Mouse (Mus musculus) spleen, adult 2 months (tissue): ENCODE measurements around the gene Psmb10. TPM values are rescaled to one million over a fixed set of nuclear protein-coding genes. Genes with fewer than 3 reads are reported as not detected.

Experiments used
- DNase-seq, 2 experiments: peaks; one replicate each; pipeline versions ENCODE4 v3.0.0 to v3.0.0-alpha.2; 2012 to 2021; ENCODE audit warnings: low spot score in 2 of 2, low read depth in 1 of 2
- H3K27ac ChIP-seq: fragments of 200-500 bp; 2 replicates; pipeline ENCODE4 v1.5.1; 2012; ENCODE audit warnings: low read length, inconsistent platforms; ENCODE audit not compliant: insufficient read depth
- H3K27me3 ChIP-seq: fragments of 200-500 bp; 2 replicates; pipeline ENCODE4 v1.6.1; 2012; ENCODE audit warnings: mild to moderate bottlenecking, moderate library complexity, low read length, inconsistent platforms; ENCODE audit not compliant: control insufficient read depth, insufficient read depth
- H3K36me3 ChIP-seq: fragments of 200-500 bp; 2 replicates; pipeline ENCODE4 v1.6.1; 2012; ENCODE audit warnings: mild to moderate bottlenecking, low read length, inconsistent platforms; ENCODE audit not compliant: control insufficient read depth, insufficient read depth
- H3K4me1 ChIP-seq: fragments of 200-500 bp; 2 replicates; pipeline ENCODE4 v1.6.1; 2011; ENCODE audit warnings: inconsistent platforms; ENCODE audit not compliant: control insufficient read depth, insufficient read depth, insufficient read length
- H3K4me3 ChIP-seq: fragments of 200-500 bp; 2 replicates; pipeline ENCODE4 v1.5.1; 2011; ENCODE audit warnings: mild to moderate bottlenecking, inconsistent platforms; ENCODE audit not compliant: insufficient read depth, insufficient read length; ENCODE audit errors: extremely low read depth
- CTCF ChIP-seq: fragments of 200-500 bp; IDR thresholded peaks from 2 replicates; pipeline ENCODE4 v1.5.1; 2011; ENCODE audit warnings: mild to moderate bottlenecking, inconsistent platforms; ENCODE audit not compliant: insufficient read depth, insufficient read length, insufficient replicate concordance; ENCODE audit errors: extremely low read depth
- POLR2A ChIP-seq: fragments of 200-500 bp; IDR thresholded peaks from 2 replicates; pipeline ENCODE4 v1.6.1; 2011; ENCODE audit warnings: low read depth, low read length, inconsistent platforms
- WGBS: fragments of 180-500 bp; shearing (Covaris S2); methylation state at CpG from one replicate; pipeline ENCODE4 v1.1.7; 2018; 5-methylcytosine and 5-hydroxymethylcytosine counted together
- polyA plus RNA-seq: library from polyadenylated mRNA; depleted of rRNA; stranded (reverse); fragments of >200 nt; gene quantifications from 2 replicates; pipeline ENCODE4 v1.2.3, GENCODE M21; 2012

Gene Psmb10
- polyA plus RNA-seq, 1 experiment: 228 TPM

- TF ChIP-seq POLR2A (no peak), CTCF (no peak)
- H3K4me1 ChIP-seq: peaks cover 6% of the 10 kb centered on the region; the same call in 1 of the 2 replicates
- no peaks in the 10 kb centered on the region for H3K27me3 ChIP-seq
- H3K36me3 ChIP-seq: no peaks in the 10 kb centered on the region
- no peak for DNase-seq
- H3K27ac ChIP-seq: no peak overlapping the region
- peak overlapping the region; percentile 16 for H3K4me3 ChIP-seq
- 23% methylated on average over 19 of the region's 19 CpGs for WGBS
Measured at GRCm38 (mm10) chr8:105966692-105967311, 28.6 kb upstream of the Psmb10 start.

GRCm38 (mm10) chr8:105965905-105966341 lies 27.7 kb upstream of the Psmb10 start, which contains the start of gene Slc12a4:
Slc12a4 (minus strand) TSS chr8:105966097.
- 2% methylated on average over 42 of the region's 47 CpGs for WGBS
- DNase-seq: peak; percentile 41 to 70

GRCm38 (mm10) chr8:105965266-105965904 lies 27.1 kb upstream of the Psmb10 start:
- H3K27me3 ChIP-seq: no peaks in the 10 kb centered on the region
- H3K4me3 ChIP-seq: peak overlapping the region; percentile 78
- peaks cover 6% of the 10 kb centered on the region; the same call in 1 of the 2 replicates for H3K4me1 ChIP-seq
- peak overlapping the region; percentile 52; the same call in 1 of the 2 replicates for H3K27ac ChIP-seq
- TF ChIP-seq POLR2A: no peak
- no peak for TF ChIP-seq CTCF
- DNase-seq: peak in 1 of 2 experiments; percentile 36
- WGBS: 4% methylated on average over 40 of the region's 40 CpGs
- no peaks in the 10 kb centered on the region for H3K36me3 ChIP-seq

More at GRCm38 (mm10) chr8:105965905-105966341, 27.7 kb upstream of the Psmb10 start, which contains the start of gene Slc12a4:
- Histone ChIP-seq H3K4me3 (peak within 1 kb of the TSS; percentile 78), H3K27ac (peak within 1 kb of the TSS; percentile 52; the same call in 1 of the 2 replicates), H3K36me3 (no peaks in the 10 kb centered on the region), H3K27me3 (no peaks in the 10 kb centered on the region), H3K4me1 (peaks cover 6% of the 10 kb centered on the region; the same call in 1 of the 2 replicates)
- TF ChIP-seq CTCF (no peak), POLR2A (peak; percentile 39; the same call in 1 of the 2 replicates)

- 78% methylated on average over 12 of the region's 12 CpGs for WGBS
- H3K4me1 ChIP-seq: peaks cover 6% of the 10 kb centered on the region; the same call in 1 of the 2 replicates
Measured at GRCm38 (mm10) chr8:105964506-105965265, 26.4 kb upstream of the Psmb10 start.

GRCm38 (mm10) chr8:105961536-105961935 lies 23.3 kb upstream of the Psmb10 start:
- peaks cover 2% of the 10 kb centered on the region; the same call in 1 of the 2 replicates for H3K4me1 ChIP-seq
- no peak overlapping the region for H3K27ac ChIP-seq
- 82% methylated on average over 10 of the region's 10 CpGs for WGBS
- H3K4me3 ChIP-seq: no peak overlapping the region
- H3K36me3 ChIP-seq: no peaks in the 10 kb centered on the region
- no peaks in the 10 kb centered on the region for H3K27me3 ChIP-seq
- DNase-seq: no peak
- TF ChIP-seq CTCF (no peak), POLR2A (no peak)

More at GRCm38 (mm10) chr8:105964506-105965265, 26.4 kb upstream of the Psmb10 start:
- TF ChIP-seq CTCF: no peak
- no peak for TF ChIP-seq POLR2A
- DNase-seq: no peak
- no peaks in the 10 kb centered on the region for H3K27me3 ChIP-seq
- no peaks in the 10 kb centered on the region for H3K36me3 ChIP-seq
- H3K27ac ChIP-seq: no peak overlapping the region
- peak overlapping the region; percentile 78; the same call in 1 of the 2 replicates for H3K4me3 ChIP-seq

- no peak overlapping the region for H3K4me3 ChIP-seq
- H3K36me3 ChIP-seq: no peaks in the 10 kb centered on the region
- no peak for TF ChIP-seq POLR2A
- TF ChIP-seq CTCF: no peak
- no peak for DNase-seq
- H3K27me3 ChIP-seq: no peaks in the 10 kb centered on the region
- H3K27ac ChIP-seq: no peak overlapping the region
- peaks cover 2% of the 10 kb centered on the region; the same call in 1 of the 2 replicates for H3K4me1 ChIP-seq
- WGBS: 80% methylated on average over 14 of the region's 14 CpGs
Measured at GRCm38 (mm10) chr8:105961101-105961500, 22.9 kb upstream of the Psmb10 start.
